Mouse (Mus musculus) hindbrain, embryonic 13.5 days (tissue): ENCODE measurements at regions not wholly inside any gene's neighbourhood (a gene's known extent, or its start where the extent isn't known, plus 50 kb on each side); places are given as distances from the start of the nearest gene placed in this dataset.

Source experiments
- ATAC-seq: fragments of 200-750 bp; cut with Nextera tagmentation; 2 replicates; pipeline ENCODE4 v1.8.0; 2017; ENCODE audit warnings: moderate TSS enrichment; ENCODE audit not compliant: low FRiP score
- H3K27ac ChIP-seq: fragments of 300-500 bp; sonication (generic); 2 replicates; pipeline ENCODE4 v1.5.1; 2015; ENCODE audit warnings: inconsistent platforms, mild to moderate bottlenecking, moderate library complexity
- H3K27me3 ChIP-seq: fragments of 300-500 bp; sonication (generic); 2 replicates; pipeline ENCODE4 v1.6.1; 2015; ENCODE audit warnings: mild to moderate bottlenecking, inconsistent platforms
- H3K36me3 ChIP-seq: fragments of 300-500 bp; sonication (generic); 2 replicates; pipeline ENCODE4 v1.6.1; 2015; ENCODE audit warnings: mild to moderate bottlenecking, inconsistent platforms
- H3K4me1 ChIP-seq: fragments of 300-500 bp; sonication (generic); replicated peaks from 2 replicates; pipeline ENCODE4 v1.6.1; 2015; ENCODE audit warnings: inconsistent platforms
- H3K4me2 ChIP-seq: fragments of 300-500 bp; sonication (generic); 2 replicates; pipeline ENCODE4 v1.6.1; 2015; ENCODE audit warnings: inconsistent platforms, mild to moderate bottlenecking, moderate library complexity
- H3K4me3 ChIP-seq: fragments of 300-500 bp; sonication (generic); 2 replicates; pipeline ENCODE4 v1.5.1; 2015; ENCODE audit warnings: mild to moderate bottlenecking, inconsistent platforms
- H3K9ac ChIP-seq: fragments of 300-500 bp; sonication (generic); 2 replicates; pipeline ENCODE4 v1.6.1; 2015; ENCODE audit warnings: mild to moderate bottlenecking, inconsistent platforms
- H3K9me3 ChIP-seq: fragments of 300-500 bp; sonication (generic); 2 replicates; pipeline ENCODE4 v1.6.1; 2016; ENCODE audit warnings: inconsistent platforms
- WGBS: fragments of 180-500 bp; shearing (Covaris S2); methylation state at CpG from one replicate; pipeline ENCODE4 v1.1.7; 2015; 5-methylcytosine and 5-hydroxymethylcytosine counted together

DNA sequence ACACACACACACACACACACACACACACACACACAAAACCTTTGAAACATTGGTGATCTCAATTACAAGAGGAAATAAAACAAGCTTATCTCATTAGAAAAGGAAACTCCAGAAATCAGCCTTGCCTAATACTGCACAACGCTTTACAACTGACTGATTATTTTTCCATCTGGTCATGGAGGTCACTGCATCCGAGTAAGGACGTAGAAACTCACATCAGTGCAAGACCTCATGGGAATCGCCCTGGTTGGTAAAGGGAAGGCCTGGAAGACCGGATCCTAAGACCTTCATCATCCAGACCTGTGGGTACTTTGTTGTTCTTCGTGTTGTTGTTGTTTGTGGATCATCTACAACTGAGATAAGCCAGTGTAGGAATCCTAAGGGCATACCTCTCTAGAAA is 77.8 kb upstream of the Sestd1 start:
- Histone ChIP-seq H3K4me1 (no peaks in the 10 kb centered on the region), H3K4me3 (no peak overlapping the region), H3K4me2 (no peak overlapping the region), H3K27me3 (no peaks in the 10 kb centered on the region), H3K9ac (no peak overlapping the region), H3K27ac (no peak overlapping the region), H3K36me3 (no peaks in the 10 kb centered on the region), H3K9me3 (no peaks in the 10 kb centered on the region)
- WGBS, result 80% methylated on average over 6 of the region's 6 CpGs
- ATAC-seq, result no peak

DNA sequence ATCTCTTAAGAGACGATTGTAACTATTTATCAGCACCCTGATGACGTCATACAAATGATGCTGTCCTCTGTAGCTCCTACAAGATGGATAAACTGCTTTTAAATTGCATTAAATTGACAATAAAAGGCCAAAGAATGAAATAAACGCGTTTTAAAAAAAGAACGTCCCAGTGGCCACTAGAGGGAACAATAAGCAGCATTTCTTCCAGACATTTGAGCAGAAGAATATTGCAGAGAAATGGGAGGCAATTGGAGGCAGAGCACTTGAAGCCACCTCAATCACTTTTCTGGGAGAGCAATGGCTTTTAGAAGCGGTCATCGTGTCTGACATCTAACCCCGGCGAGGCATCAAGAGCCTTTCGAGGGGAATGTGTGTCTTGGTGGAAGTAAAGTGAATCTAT is 76.4 kb upstream of the Sestd1 start:
- H3K27me3 ChIP-seq, result no peaks in the 10 kb centered on the region
- 64% methylated on average over 10 of the region's 10 CpGs for WGBS
- H3K9me3 ChIP-seq, result no peaks in the 10 kb centered on the region
- no peaks in the 10 kb centered on the region for H3K4me1 ChIP-seq
- H3K36me3 ChIP-seq, result no peaks in the 10 kb centered on the region
- H3K4me3 ChIP-seq, result no peak overlapping the region
- no peak for ATAC-seq
- no peak overlapping the region for H3K27ac ChIP-seq
- H3K9ac ChIP-seq, result no peak overlapping the region
- no peak overlapping the region for H3K4me2 ChIP-seq

DNA sequence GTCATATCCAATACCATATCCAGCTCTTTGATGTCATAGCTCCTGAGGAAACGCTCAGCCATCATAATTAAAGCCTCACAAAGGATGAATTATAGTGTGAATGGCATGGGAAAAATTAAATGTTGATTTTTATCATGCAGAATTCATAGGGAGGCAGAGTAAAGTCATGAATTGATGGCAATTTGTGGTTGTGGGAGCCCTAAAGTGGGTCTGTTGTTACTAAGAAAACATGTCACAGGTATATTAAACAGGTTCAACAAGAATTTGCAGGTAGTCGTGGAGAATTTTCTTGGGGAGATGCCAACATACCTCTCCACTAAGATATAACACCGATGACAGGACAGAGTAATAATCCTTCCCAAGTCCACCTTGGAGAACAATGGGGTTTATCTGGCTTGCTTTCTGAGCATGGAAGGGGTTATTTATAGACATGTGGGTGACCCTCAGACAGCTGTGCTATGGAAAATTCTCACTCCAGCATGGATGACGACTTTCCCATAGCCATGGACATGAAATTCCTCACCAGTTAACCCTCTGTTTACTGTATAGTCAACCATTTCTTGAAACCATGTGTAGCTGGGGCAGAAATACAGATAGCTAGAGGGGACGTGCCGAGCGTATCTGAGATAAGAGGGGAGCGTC is 71.7 kb upstream of the Sestd1 start:
- Histone ChIP-seq H3K4me2 (no peak overlapping the region), H3K36me3 (no peaks in the 10 kb centered on the region), H3K27me3 (no peaks in the 10 kb centered on the region), H3K27ac (no peak overlapping the region), H3K9me3 (no peaks in the 10 kb centered on the region), H3K9ac (no peak overlapping the region), H3K4me1 (no peaks in the 10 kb centered on the region), H3K4me3 (no peak overlapping the region)
- no peak for ATAC-seq
- 87% methylated on average over 8 of the region's 8 CpGs for WGBS

DNA sequence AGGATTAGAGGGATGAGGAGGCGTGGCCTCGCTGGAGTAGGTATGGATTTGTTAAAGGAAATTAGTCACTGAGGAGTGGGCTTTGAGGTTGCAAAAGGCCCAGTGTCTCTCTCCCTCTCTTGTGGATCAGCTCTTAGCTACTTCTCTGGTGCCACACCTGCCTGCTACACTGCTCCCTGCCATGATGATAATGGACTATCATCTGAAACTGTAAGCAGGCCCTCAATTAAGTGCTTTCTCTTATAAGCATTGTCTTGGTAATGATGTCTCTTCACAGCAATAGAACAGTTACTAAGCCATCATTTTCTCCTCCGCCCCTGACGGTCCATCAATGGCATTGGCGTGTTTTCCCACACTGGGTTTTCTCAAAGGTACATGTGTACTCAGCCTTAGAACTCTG is 66.6 kb upstream of the Sestd1 start:
- ATAC-seq, result no peak
- no peaks in the 10 kb centered on the region for H3K27me3 ChIP-seq

GRCm38 (mm10) chr2:77343736-77344440 is 63.5 kb upstream of the Sestd1 start:
- H3K9ac ChIP-seq, result no peak overlapping the region
- H3K27me3 ChIP-seq, result no peaks in the 10 kb centered on the region
- no peak overlapping the region for H3K27ac ChIP-seq
- no peak overlapping the region for H3K4me3 ChIP-seq
- no peaks in the 10 kb centered on the region for H3K4me1 ChIP-seq
- WGBS, result 94% methylated on average over 16 of the region's 16 CpGs
- H3K9me3 ChIP-seq, result no peaks in the 10 kb centered on the region
- H3K36me3 ChIP-seq, result no peaks in the 10 kb centered on the region
- no peak for ATAC-seq
- H3K4me2 ChIP-seq, result no peak overlapping the region

More for the DNA sequence above, 66.6 kb upstream of the Sestd1 start:
- Histone ChIP-seq H3K4me1 (no peaks in the 10 kb centered on the region), H3K4me3 (no peak overlapping the region), H3K9me3 (no peaks in the 10 kb centered on the region), H3K4me2 (no peak overlapping the region), H3K36me3 (no peaks in the 10 kb centered on the region), H3K9ac (no peak overlapping the region), H3K27ac (no peak overlapping the region)
- WGBS, result 93% methylated on average over 5 of the region's 5 CpGs

DNA sequence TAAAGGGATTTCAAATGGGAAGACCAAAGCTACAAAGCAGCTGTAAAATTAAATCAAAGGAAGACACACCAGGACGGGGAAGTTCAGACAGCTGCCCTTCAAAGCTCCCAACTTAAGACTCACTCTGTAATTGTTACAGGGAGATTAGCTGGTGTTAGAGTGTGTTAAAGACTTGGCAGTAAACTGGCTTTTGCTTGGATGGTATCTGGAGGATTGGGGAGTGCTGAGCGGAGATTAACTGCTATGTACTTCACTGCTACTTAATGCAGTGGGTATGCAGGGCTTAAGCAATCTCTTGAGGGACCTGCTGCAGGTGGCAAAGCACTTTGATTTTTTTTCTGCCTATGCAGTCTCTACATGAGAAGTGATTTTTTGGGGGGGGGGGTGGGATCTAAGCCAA is 62.0 kb upstream of the Sestd1 start:
- H3K4me3 ChIP-seq, result no peak overlapping the region
- no peaks in the 10 kb centered on the region for H3K36me3 ChIP-seq
- H3K27ac ChIP-seq, result no peak overlapping the region
- no peak overlapping the region for H3K9ac ChIP-seq
- H3K4me1 ChIP-seq, result no peaks in the 10 kb centered on the region
- no peak overlapping the region for H3K4me2 ChIP-seq
- no peaks in the 10 kb centered on the region for H3K27me3 ChIP-seq
- H3K9me3 ChIP-seq, result no peaks in the 10 kb centered on the region
- ATAC-seq, result no peak
- WGBS, result 60% methylated on average over 2 of the region's 2 CpGs

DNA sequence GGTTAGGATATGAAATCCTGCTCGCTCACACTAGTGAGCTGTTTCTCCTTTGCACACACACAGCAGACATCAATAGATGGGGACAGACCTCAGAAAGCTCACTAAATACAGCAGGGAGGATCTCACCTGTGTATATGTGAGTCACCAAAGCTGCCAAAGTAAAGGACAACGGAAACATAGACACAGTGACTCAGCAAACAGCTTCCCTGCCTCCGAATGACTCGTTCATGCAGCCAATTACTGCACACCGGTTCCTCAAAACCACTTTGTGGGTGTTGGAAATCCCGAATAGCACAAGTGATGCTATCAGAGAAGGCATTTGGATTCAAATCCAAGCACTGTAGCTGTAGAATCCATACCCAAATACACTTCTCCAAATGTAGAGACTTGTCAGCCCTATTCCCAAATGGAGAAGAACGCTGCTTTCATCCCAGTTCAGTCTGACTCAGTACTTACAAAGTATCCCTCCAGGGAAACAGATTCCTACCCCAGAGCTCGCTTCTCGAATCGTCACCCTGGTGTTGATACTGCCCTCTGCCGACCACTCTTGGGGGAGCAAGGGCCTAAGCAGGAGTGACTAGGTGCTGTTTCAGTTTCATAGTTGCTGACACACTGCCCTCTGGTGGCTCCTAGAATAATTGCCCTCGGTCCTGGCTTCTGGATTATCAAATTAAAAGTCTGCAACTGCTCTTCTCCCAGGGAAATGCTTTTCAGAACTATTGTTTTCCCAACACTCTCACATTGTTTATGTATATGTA is 61.4 kb upstream of the Sestd1 start:
- no peak overlapping the region for H3K27ac ChIP-seq
- WGBS, result 47% methylated on average over 12 of the region's 12 CpGs
- H3K4me2 ChIP-seq, result no peak overlapping the region
- no peaks in the 10 kb centered on the region for H3K4me1 ChIP-seq
- no peaks in the 10 kb centered on the region for H3K27me3 ChIP-seq
- H3K9ac ChIP-seq, result no peak overlapping the region
- no peaks in the 10 kb centered on the region for H3K9me3 ChIP-seq
- ATAC-seq, result peak; percentile 46; the same call in 1 of the 2 replicates
- H3K36me3 ChIP-seq, result no peaks in the 10 kb centered on the region
- H3K4me3 ChIP-seq, result no peak overlapping the region

DNA sequence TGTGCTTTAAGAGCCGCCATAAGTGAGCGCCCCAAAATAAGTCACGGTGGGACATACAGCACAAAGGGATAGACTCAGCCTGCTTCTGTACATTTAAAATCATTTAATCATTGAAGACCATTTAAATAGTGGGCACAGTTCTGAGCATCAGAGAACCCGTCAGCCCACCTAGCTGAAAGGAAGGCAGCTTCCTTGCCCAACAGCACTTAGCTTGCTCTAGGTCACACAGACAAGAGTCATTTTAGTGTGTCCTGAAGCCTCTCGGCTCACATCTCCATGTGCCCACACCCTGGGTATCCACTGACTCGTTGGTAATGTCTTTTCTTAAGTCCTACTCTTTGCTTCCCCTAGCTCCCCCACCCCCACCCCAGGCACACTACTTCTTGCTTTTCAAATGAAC is 59.7 kb upstream of the Sestd1 start:
- H3K4me2 ChIP-seq, result no peak overlapping the region
- H3K9ac ChIP-seq, result no peak overlapping the region
- ATAC-seq, result no peak
- no peaks in the 10 kb centered on the region for H3K9me3 ChIP-seq
- H3K36me3 ChIP-seq, result no peaks in the 10 kb centered on the region
- no peak overlapping the region for H3K4me3 ChIP-seq
- no peaks in the 10 kb centered on the region for H3K27me3 ChIP-seq
- no peaks in the 10 kb centered on the region for H3K4me1 ChIP-seq
- WGBS, result 80% methylated on average over 6 of the region's 6 CpGs
- H3K27ac ChIP-seq, result 0 out of 2 replicates have a peak overlapping the region, but pooled peaks have one; percentile 8

- Histone ChIP-seq H3K4me3 (no peak overlapping the region), H3K9ac (no peak overlapping the region), H3K27ac (no peak overlapping the region), H3K4me2 (no peak overlapping the region), H3K27me3 (no peaks in the 10 kb centered on the region), H3K4me1 (no peaks in the 10 kb centered on the region; the same call in 1 of the 2 replicates), H3K9me3 (no peaks in the 10 kb centered on the region), H3K36me3 (no peaks in the 10 kb centered on the region)
- ATAC-seq, result no peak
- 64% methylated on average over 3 of the region's 3 CpGs for WGBS
Measured at GRCm38 (mm10) chr2:77337786-77338406, 57.5 kb upstream of the Sestd1 start.

DNA sequence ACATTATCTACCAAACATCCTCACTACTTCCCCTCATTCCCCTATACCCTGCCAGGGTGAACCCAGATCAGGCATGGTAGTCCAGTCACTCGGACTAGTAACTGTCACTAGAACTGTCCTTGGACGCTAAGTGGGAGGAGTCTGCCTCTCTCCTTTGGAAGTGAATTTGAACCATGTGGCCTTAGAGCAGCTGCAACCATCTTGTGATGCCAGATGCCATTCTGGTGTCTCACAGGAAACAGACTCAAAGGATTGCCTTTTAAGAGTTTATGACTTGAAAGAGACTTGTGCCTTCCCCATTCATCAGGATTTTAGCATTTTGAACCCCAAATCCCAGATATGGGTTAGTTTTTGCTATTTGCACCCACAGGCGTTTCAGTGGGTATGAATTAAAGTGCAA is 56.9 kb upstream of the Sestd1 start:
- no peak for ATAC-seq
- no peaks in the 10 kb centered on the region for H3K36me3 ChIP-seq
- H3K4me1 ChIP-seq, result no peaks in the 10 kb centered on the region; the same call in 1 of the 2 replicates
- H3K27me3 ChIP-seq, result no peaks in the 10 kb centered on the region
- no peak overlapping the region for H3K4me2 ChIP-seq
- 79% methylated on average over 3 of the region's 3 CpGs for WGBS
- no peak overlapping the region for H3K9ac ChIP-seq
- no peak overlapping the region for H3K27ac ChIP-seq
- H3K9me3 ChIP-seq, result no peaks in the 10 kb centered on the region
- no peak overlapping the region for H3K4me3 ChIP-seq

DNA sequence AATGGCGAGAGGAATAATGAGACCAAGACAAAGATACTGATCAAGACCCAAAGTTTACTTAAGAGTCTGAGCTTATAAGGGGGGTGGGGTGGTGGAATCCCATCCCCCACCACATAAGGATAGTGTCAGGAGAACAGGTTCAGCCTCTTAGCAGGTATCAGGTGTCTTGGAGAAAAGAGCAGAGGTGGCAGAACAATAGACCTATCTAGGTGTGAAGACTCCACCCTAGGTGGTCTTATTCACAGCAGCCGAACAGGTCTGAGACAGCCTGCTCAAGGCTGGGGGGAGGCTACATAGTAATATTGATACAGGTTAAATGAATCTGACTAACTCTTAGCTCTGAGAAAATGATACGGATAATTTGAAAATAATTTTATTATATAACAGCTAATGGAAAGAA is 56.4 kb upstream of the Sestd1 start:
- Histone ChIP-seq H3K36me3 (no peaks in the 10 kb centered on the region), H3K4me3 (no peak overlapping the region), H3K9ac (no peak overlapping the region), H3K9me3 (no peaks in the 10 kb centered on the region), H3K4me1 (no peaks in the 10 kb centered on the region; the same call in 1 of the 2 replicates), H3K27me3 (no peaks in the 10 kb centered on the region), H3K27ac (no peak overlapping the region), H3K4me2 (no peak overlapping the region)
- WGBS, result 85% methylated on average over 3 of the region's 3 CpGs
- no peak for ATAC-seq

DNA sequence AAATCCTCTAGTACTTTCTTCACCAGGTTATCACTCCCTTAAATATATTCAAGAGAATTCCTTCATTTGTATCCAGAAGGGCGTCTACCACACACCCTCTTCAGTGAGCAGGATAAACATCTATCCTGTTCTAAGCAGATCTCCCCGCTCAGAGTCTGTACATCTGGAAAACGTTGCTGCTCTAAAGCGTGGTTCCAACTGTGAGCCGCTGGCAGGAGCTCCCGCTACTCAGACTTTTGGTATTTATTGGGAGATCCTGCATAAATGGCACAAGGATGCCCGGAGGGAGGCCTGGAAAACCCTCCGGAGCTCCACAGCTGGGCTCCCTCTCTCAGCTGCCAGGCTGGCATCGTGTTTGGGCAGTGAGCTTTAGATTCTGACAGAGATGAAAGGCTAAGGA is 54.3 kb upstream of the Sestd1 start:
- no peak overlapping the region for H3K4me3 ChIP-seq
- H3K4me1 ChIP-seq, result no peaks in the 10 kb centered on the region; the same call in 1 of the 2 replicates
- ATAC-seq, result no peak

More for the DNA sequence above, 54.3 kb upstream of the Sestd1 start:
- Histone ChIP-seq H3K9ac (no peak overlapping the region), H3K36me3 (no peaks in the 10 kb centered on the region), H3K27me3 (no peaks in the 10 kb centered on the region), H3K4me2 (no peak overlapping the region), H3K27ac (no peak overlapping the region), H3K9me3 (no peaks in the 10 kb centered on the region)
- 75% methylated on average over 9 of the region's 9 CpGs for WGBS
